Mouse (Mus musculus): ENCODE results near the gene Cd52.

GRCm38 (mm10) chr4:134078694-134079093 is 16.2 kb downstream of the Cd52 start:
- no peak for TF ChIP-seq GATA1 (IDR thresholded peaks at IDR 0.05; ENCODE audit: borderline replicate concordance, low read length)
- no peak for TF ChIP-seq FLI1 (IDR thresholded peaks at IDR 0.05; ENCODE audit: low read length)

Measured in megakaryocyte, embryonic 14.5 days (primary cell).